Comparison of ENCODE assay signal across 8 mouse cellular contexts in genomic region chr7:101377741-101378262, GRCm38 (mm10). TPM values are rescaled to one million over a fixed set of nuclear protein-coding genes. Genes with fewer than 3 reads are reported as not detected.
DNase-seq lines count a peak whose midpoint lies in the region; ATAC-seq and TF ChIP-seq lines count a peak whose summit lies in the region.

No protein-coding gene starts in this region.

- H3K27me3 ChIP-seq in E14TG2a.4 (ENCODE audit: insufficient read depth, low read length): 0 out of 2 replicates have a peak, but pooled peaks cover 3% of the 10 kb centered on the region
- H3K27me3 ChIP-seq in hindbrain, postnatal 0 days (ENCODE audit: insufficient read depth, low read length): no peaks in the 10 kb centered on the region
- no peaks in the 10 kb centered on the region for H3K27me3 ChIP-seq in liver, embryonic 12.5 days (replicated peaks)

- DNase-seq in brain, embryonic 14.5 days (ENCODE audit: low read depth): peak; percentile 73
- DNase-seq in gastrocnemius, postnatal 10 days: peak; percentile 57
- peak; percentile 42 for DNase-seq in hindbrain, postnatal 0 days (ENCODE audit: low spot score)
- peak; percentile 93 for DNase-seq in naive thymus-derived CD4-positive, alpha-beta T cell, adult 2 months (ENCODE audit: low read depth)
- peak; percentile 74 to 85 for DNase-seq in thymus, adult 18-20 months
- DNase-seq in cerebellum, adult 11-12 months: no peak

- peaks cover 24% of the 10 kb centered on the region for H3K36me3 ChIP-seq in E14TG2a.4 (ENCODE audit: insufficient read depth, low read length)
- no peaks in the 10 kb centered on the region for H3K36me3 ChIP-seq in hindbrain, postnatal 0 days (ENCODE audit: insufficient read depth, low read length)
- peaks cover 23% of the 10 kb centered on the region for H3K36me3 ChIP-seq in liver, embryonic 12.5 days

- no peak for TF ChIP-seq POLR2A in brain, embryonic 14.5 days (IDR thresholded peaks at IDR 0.05; ENCODE audit: borderline replicate concordance, extremely low read depth, insufficient read depth, insufficient read length, poor library complexity, severe bottlenecking)

- TF ChIP-seq CTCF in E14TG2a.4 (conservative IDR thresholded peaks at IDR 0.05; ENCODE audit: low read length): no peak
- TF ChIP-seq CTCF in brain, embryonic 14.5 days (IDR thresholded peaks at IDR 0.05; ENCODE audit: borderline replicate concordance, extremely low read depth, insufficient read depth, insufficient read length): no peak
- no peak for TF ChIP-seq CTCF in hindbrain, postnatal 0 days (IDR thresholded peaks at IDR 0.05; ENCODE audit: low read depth)

- H3K4me1 ChIP-seq in E14TG2a.4 (replicated peaks; ENCODE audit: low read depth, low read length): peaks cover 41% of the 10 kb centered on the region
- H3K4me1 ChIP-seq in hindbrain, postnatal 0 days (ENCODE audit: insufficient read depth, low read length): no peaks in the 10 kb centered on the region
- H3K4me1 ChIP-seq in liver, embryonic 12.5 days: peaks cover 37% of the 10 kb centered on the region

- H3K9me3 ChIP-seq in E14TG2a.4 (ENCODE audit: low read length): no peaks in the 10 kb centered on the region
- no peaks in the 10 kb centered on the region for H3K9me3 ChIP-seq in hindbrain, postnatal 0 days (ENCODE audit: low read length)
- no peaks in the 10 kb centered on the region for H3K9me3 ChIP-seq in liver, embryonic 12.5 days (replicated peaks)

- H3K9ac ChIP-seq in hindbrain, postnatal 0 days (replicated peaks; ENCODE audit: low read length): no peak overlapping the region
- 0 out of 2 replicates have a peak overlapping the region, but pooled peaks have one; percentile 12 for H3K9ac ChIP-seq in liver, embryonic 12.5 days

- ATAC-seq in hindbrain, postnatal 0 days: peak; percentile 30
- peak; percentile 74 for ATAC-seq in liver, embryonic 12.5 days

- H3K4me3 ChIP-seq in E14TG2a.4 (replicated peaks; ENCODE audit: low read length): peak overlapping the region; percentile 39
- H3K4me3 ChIP-seq in hindbrain, postnatal 0 days (ENCODE audit: low read length): no peak overlapping the region
- peak overlapping the region; percentile 34 for H3K4me3 ChIP-seq in liver, embryonic 12.5 days

- H3K27ac ChIP-seq in hindbrain, postnatal 0 days: no peak overlapping the region
- peak overlapping the region; percentile 67 for H3K27ac ChIP-seq in liver, embryonic 12.5 days

- peak overlapping the region; percentile 30; the same call in 1 of the 2 replicates for H3K4me2 ChIP-seq in hindbrain, postnatal 0 days (ENCODE audit: low read depth, low read length)
- peak overlapping the region; percentile 57 for H3K4me2 ChIP-seq in liver, embryonic 12.5 days

- 42% methylated on average over 7 of the region's 7 CpGs for WGBS in hindbrain, postnatal 0 days
- 20% methylated on average over 7 of the region's 7 CpGs for WGBS in liver, embryonic 12.5 days (ENCODE audit: insufficient replicate concordance)

RNA-seq across cellular contexts. Expression of gene Arap1, which starts 29.9 kb away (rescaled TPM):
- polyA plus RNA-seq in brain, embryonic 14.5 days (2012; rRNA removed): 13.1 and 17.1 TPM in 2 replicates
- total RNA-seq in gastrocnemius, postnatal 10 days (2021): 10 to 100 TPM; 23.1 to 32.4 TPM
- 19.2 and 44.0 TPM in 2 replicates for total RNA-seq in hindbrain, postnatal 0 days (2014; rRNA removed)
- 9.2 and 10.5 TPM in 2 replicates for polyA plus RNA-seq in hindbrain, postnatal 0 days (2015; fragmentation: Nextera tagmentation; extraction: Ambion mirVana)
- polyA plus RNA-seq in liver, embryonic 12.5 days (2016; fragmentation: Nextera tagmentation; extraction: Ambion mirVana): 20.5 and 24.6 TPM in 2 replicates

RNA-seq across cellular contexts. Expression of gene Gm45837, which starts 32.9 kb away (rescaled TPM):
- polyA plus RNA-seq in brain, embryonic 14.5 days (2012; rRNA removed): 0.37 and 0.79 TPM in 2 replicates
- 1 to 10 TPM in 1 of 2 experiments, not detected in 1; 4.7 TPM for total RNA-seq in gastrocnemius, postnatal 10 days (2021)
- not detected in 2 replicates for total RNA-seq in hindbrain, postnatal 0 days (2014; rRNA removed)
- not detected in 2 replicates for polyA plus RNA-seq in hindbrain, postnatal 0 days (2015; fragmentation: Nextera tagmentation; extraction: Ambion mirVana)
- not detected in 2 replicates for polyA plus RNA-seq in liver, embryonic 12.5 days (2016; fragmentation: Nextera tagmentation; extraction: Ambion mirVana)

RNA-seq across cellular contexts. Expression of gene Pde2a, which starts 43.7 kb away (rescaled TPM):
- polyA plus RNA-seq in brain, embryonic 14.5 days (2012; rRNA removed): 19.4 and 25.1 TPM in 2 replicates
- 10 to 100 TPM; 48.2 to 48.4 TPM for total RNA-seq in gastrocnemius, postnatal 10 days (2021)
- 54.4 and 55.8 TPM in 2 replicates for total RNA-seq in hindbrain, postnatal 0 days (2014; rRNA removed)
- polyA plus RNA-seq in hindbrain, postnatal 0 days (2015; fragmentation: Nextera tagmentation; extraction: Ambion mirVana): 26.7 and 27.1 TPM in 2 replicates
- polyA plus RNA-seq in liver, embryonic 12.5 days (2016; fragmentation: Nextera tagmentation; extraction: Ambion mirVana): 11.9 and 12.0 TPM in 2 replicates
